Mouse (Mus musculus) stomach, postnatal 0 days (tissue): Measurements from ENCODE around the gene Jak2.

Experiments used
- CTCF ChIP-seq: IDR thresholded peaks from 2 replicates; pipeline ENCODE4 v1.5.1; 2016; ENCODE audit warnings: antibody characterized with exemption, low read depth, mild to moderate bottlenecking, moderate library complexity
- EP300 ChIP-seq: optimal IDR thresholded peaks from 2 replicates; pipeline ENCODE3; 2016; ENCODE audit warnings: antibody characterized with exemption

GRCm38 (mm10) chr19:29344868-29345267 lies 93.2 kb downstream of the Jak2 start:
- TF ChIP-seq CTCF = no peak
- TF ChIP-seq EP300 = no peak
